Mouse (Mus musculus) limb, embryonic 14.5 days (tissue): ENCODE results near the gene Etnk2. TPM values are rescaled to one million over a fixed set of nuclear protein-coding genes. Genes with fewer than 3 reads are reported as not detected.

Experiments used
- ATAC-seq: fragments of 200-750 bp; cut with Nextera tagmentation; 2 replicates; pipeline ENCODE4 v1.8.0; 2017; ENCODE audit warnings: low read depth, moderate number of reproducible peaks, moderate TSS enrichment; ENCODE audit not compliant: low FRiP score
- DNase-seq: peaks from one replicate; pipeline ENCODE4 v3.0.0-alpha.2; 2015; ENCODE audit warnings: low spot score
- H3K27ac ChIP-seq: fragments of 300-500 bp; sonication (generic); replicated peaks from 2 replicates; pipeline ENCODE4 v1.5.1; 2014; ENCODE audit warnings: low read depth, mild to moderate bottlenecking, low read length, moderate library complexity, mixed read lengths
- H3K27me3 ChIP-seq: fragments of 300-500 bp; sonication (generic); 2 replicates; pipeline ENCODE4 v1.6.1; 2014; ENCODE audit warnings: low read length, mixed read lengths; ENCODE audit not compliant: control insufficient read depth, insufficient read depth
- H3K36me3 ChIP-seq: fragments of 300-500 bp; sonication (generic); 2 replicates; pipeline ENCODE4 v1.6.1; 2014; ENCODE audit warnings: mild to moderate bottlenecking, low read length, moderate library complexity, mixed read lengths; ENCODE audit not compliant: control insufficient read depth, insufficient read depth
- H3K4me1 ChIP-seq: fragments of 300-500 bp; sonication (generic); 2 replicates; pipeline ENCODE4 v1.6.1; 2014; ENCODE audit warnings: antibody characterized with exemption, low read length, mixed read lengths; ENCODE audit not compliant: control insufficient read depth, insufficient read depth
- H3K4me2 ChIP-seq: fragments of 300-500 bp; sonication (generic); replicated peaks from 2 replicates; pipeline ENCODE4 v1.6.1; 2014; ENCODE audit warnings: low read depth, mild to moderate bottlenecking, low read length, moderate library complexity; ENCODE audit not compliant: severe bottlenecking
- H3K4me3 ChIP-seq: fragments of 300-500 bp; sonication (generic); replicated peaks from 2 replicates; pipeline ENCODE4 v1.5.1; 2014; ENCODE audit warnings: low read length
- H3K9ac ChIP-seq: fragments of 300-500 bp; sonication (generic); 2 replicates; pipeline ENCODE4 v1.6.1; 2014; ENCODE audit warnings: mild to moderate bottlenecking, low read depth, low read length, moderate library complexity; ENCODE audit not compliant: severe bottlenecking
- H3K9me3 ChIP-seq: fragments of 300-500 bp; sonication (generic); 2 replicates; pipeline ENCODE4 v1.6.1; 2016; ENCODE audit warnings: low read length; ENCODE audit not compliant: control insufficient read depth
- POLR2A ChIP-seq: fragments of 200-500 bp; IDR thresholded peaks from 2 replicates; pipeline ENCODE4 v1.8.0; 2012; ENCODE audit warnings: inconsistent platforms, mild to moderate bottlenecking, moderate library complexity, borderline replicate concordance; ENCODE audit not compliant: insufficient read depth, insufficient read length; ENCODE audit errors: extremely low read depth
- WGBS: fragments of 180-500 bp; shearing (Covaris S2); extraction: QIAGEN DNeasy Blood & Tissue Kit; methylation state at CpG from one replicate; pipeline ENCODE4 v1.1.7; 2014; 5-methylcytosine and 5-hydroxymethylcytosine counted together
- polyA plus RNA-seq, 2 experiments: library from polyadenylated mRNA; depleted of rRNA in 1 of 2; stranded (reverse) in 1 of 2; unstranded in 1 of 2; fragments of >200 nt; fragmentation: Nextera tagmentation in 1 of 2; extraction: Ambion mirVana in 1 of 2; gene quantifications; 2 replicates each; pipeline versions ENCODE4 v1.2.1 to v1.2.3; 2012 to 2014

Etnk2 gene
- polyA plus RNA-seq, 2 experiments: 0.91 to 1.4 TPM

DNA sequence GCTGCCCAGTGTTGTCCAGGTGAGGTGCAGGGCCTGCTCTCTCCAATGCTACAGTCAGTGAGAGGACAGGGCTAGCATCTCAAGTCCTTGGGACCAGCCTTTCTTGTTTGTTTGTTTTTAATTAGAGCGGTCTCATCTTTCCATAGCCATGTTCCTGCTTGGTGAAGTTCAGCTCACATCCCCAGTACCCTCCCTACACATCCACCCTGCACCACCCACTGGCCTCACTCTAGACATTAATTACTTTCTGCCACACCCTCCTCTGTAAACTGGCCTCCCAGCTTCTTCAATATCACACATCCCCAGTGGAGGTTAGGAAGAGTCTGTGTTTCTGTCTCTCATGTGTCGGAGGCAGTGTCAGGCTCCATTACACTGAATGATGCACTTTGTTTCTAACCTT lies 19.0 kb upstream of the Etnk2 start:
- no peaks in the 10 kb centered on the region for H3K9me3 ChIP-seq
- no peak overlapping the region for H3K27ac ChIP-seq
- DNase-seq (no peak), ATAC-seq (no peak)
- no peak for TF ChIP-seq POLR2A
- 84% methylated on average over 2 of the region's 2 CpGs for WGBS
- H3K27me3 ChIP-seq: no peaks in the 10 kb centered on the region
- no peaks in the 10 kb centered on the region for H3K36me3 ChIP-seq
- H3K4me2 ChIP-seq: no peak overlapping the region
- H3K4me1 ChIP-seq: no peaks in the 10 kb centered on the region
- no peak overlapping the region for H3K9ac ChIP-seq
- H3K4me3 ChIP-seq: no peak overlapping the region

DNA sequence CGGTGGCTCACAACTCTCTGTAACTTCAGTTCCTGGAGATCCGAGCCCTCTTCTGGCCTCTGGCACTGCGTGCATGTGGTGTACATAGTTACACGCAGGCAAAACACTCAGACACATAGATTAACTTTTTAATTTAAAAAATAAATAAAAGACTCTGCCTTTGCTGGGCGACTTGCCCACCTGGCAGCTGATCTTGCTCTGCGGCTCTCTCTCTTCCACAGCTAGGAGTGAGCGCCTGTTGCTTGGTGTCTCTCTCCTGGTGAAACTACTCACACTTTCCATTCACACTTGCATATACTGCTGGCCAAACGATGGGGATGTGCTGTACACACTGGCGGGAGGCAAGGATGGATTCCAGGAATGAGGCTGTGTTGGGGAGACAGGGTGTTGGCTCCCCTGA lies 16.8 kb upstream of the Etnk2 start:
- Histone ChIP-seq H3K27me3 (no peaks in the 10 kb centered on the region), H3K9ac (no peak overlapping the region), H3K4me1 (no peaks in the 10 kb centered on the region), H3K4me2 (no peak overlapping the region), H3K27ac (no peak overlapping the region), H3K4me3 (no peak overlapping the region), H3K9me3 (no peaks in the 10 kb centered on the region), H3K36me3 (no peaks in the 10 kb centered on the region)
- no peak for TF ChIP-seq POLR2A
- DNase-seq (no peak), ATAC-seq (no peak)
- 83% methylated on average over 9 of the region's 9 CpGs for WGBS

DNA sequence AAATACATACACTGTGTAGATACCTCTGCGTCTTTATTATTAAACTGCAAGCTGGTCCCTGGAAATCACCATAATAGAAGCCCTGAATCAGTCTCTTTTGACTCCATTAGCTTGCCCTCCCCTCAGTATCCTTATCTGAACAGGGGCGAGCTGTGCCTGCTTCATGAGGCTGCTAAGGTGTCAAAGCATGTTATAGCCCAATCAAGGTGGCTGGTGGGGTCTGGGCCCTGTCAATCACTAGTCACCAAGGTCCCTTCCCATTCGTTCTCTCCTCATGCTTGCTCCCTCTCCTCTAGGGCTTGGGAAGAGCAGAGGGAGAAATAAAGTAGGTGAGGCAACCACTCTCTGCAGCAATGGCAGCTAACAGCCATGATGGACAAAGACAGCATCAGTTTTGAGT lies 16.1 kb upstream of the Etnk2 start:
- 66% methylated on average over 3 of the region's 3 CpGs for WGBS
- ATAC-seq: no peak
- Histone ChIP-seq H3K36me3 (no peaks in the 10 kb centered on the region), H3K4me2 (no peak overlapping the region), H3K27ac (no peak overlapping the region), H3K27me3 (no peaks in the 10 kb centered on the region), H3K9me3 (no peaks in the 10 kb centered on the region), H3K4me3 (no peak overlapping the region), H3K9ac (no peak overlapping the region), H3K4me1 (no peaks in the 10 kb centered on the region)
- DNase-seq: no peak
- TF ChIP-seq POLR2A: no peak

DNA sequence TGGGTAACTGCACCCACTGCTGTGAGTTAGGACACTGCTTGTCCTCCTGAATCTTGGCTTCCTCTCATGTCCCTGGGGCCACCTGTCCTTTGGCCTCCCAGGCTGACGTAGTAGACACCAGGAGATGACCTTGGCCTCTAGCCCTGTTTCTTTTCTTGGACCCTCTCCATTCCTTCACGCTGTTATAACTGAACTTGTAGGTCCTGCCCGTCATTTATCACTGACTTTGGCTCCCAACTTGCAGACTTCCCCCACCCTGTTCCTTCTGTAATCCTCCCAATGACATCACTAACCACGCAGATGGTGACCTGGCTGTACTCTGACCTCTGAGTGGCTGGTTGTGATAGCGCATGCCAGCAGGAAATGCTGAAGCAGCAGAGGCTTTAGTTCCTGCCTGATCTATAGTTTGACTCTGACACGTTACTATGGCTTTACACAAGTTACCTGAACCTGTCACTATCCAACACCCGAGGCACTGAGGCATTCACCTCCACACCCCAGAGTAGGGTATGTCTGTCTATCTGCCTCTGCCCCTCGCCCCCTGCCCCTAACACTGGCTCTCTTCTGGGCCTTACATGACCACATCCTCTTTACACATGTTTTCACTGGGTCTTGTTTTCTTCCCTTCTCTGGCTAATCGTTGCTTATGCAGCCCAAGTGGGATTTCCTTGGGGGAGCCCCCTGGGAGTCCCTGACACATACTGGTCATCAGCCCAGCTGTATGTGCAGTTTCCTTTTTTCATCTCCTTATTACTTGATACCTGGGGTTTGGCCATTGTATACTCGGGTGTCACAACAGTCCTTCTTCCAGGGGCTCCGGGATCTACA lies 15.5 kb upstream of the Etnk2 start:
- Histone ChIP-seq H3K4me2 (no peak overlapping the region), H3K27ac (no peak overlapping the region), H3K4me3 (no peak overlapping the region), H3K9me3 (no peaks in the 10 kb centered on the region), H3K4me1 (no peaks in the 10 kb centered on the region), H3K27me3 (no peaks in the 10 kb centered on the region), H3K9ac (no peak overlapping the region), H3K36me3 (no peaks in the 10 kb centered on the region)
- DNase-seq: no peak
- ATAC-seq: no peak
- WGBS: 70% methylated on average over 11 of the region's 11 CpGs
- TF ChIP-seq POLR2A: no peak

DNA sequence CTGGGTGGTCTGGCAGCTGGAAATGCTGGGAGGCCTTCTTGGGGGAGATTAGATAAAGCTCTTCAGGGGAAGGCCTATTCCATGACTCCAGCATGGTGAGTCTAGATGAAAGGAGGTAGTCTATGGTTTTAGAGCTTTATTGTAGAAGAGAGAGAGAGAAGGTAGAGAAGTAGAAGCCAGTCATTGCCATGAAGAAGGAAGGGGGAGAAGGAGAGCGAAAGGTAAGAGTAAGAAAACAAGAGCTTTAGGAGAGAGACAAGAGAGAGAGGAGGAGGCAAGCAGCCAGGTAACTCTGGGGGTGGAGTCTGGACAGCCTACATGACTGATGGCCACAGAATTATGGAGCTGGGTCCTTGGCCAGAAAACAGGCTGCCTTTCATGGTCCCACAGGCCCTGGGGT lies 13.2 kb upstream of the Etnk2 start, which contains the start of gene Ren1:
Ren1 (plus strand) TSS at position 301 of the 400 bp plus-strand sequence.
- Histone ChIP-seq H3K4me2 (no peak within 1 kb of the TSS), H3K4me1 (no peaks in the 10 kb centered on the region), H3K9me3 (no peaks in the 10 kb centered on the region), H3K27me3 (no peaks in the 10 kb centered on the region), H3K27ac (no peak within 1 kb of the TSS), H3K9ac (no peak within 1 kb of the TSS), H3K4me3 (no peak within 1 kb of the TSS), H3K36me3 (no peaks in the 10 kb centered on the region)
- TF ChIP-seq POLR2A: no peak
- ATAC-seq (no peak), DNase-seq (no peak)
- WGBS: 80% methylated on average over 1 of the region's 1 CpGs
